Mouse (Mus musculus) heart, postnatal 0 days (tissue): Measurements from ENCODE around the gene H2afv. TPM values are rescaled to one million over a fixed set of nuclear protein-coding genes. Genes with fewer than 3 reads are reported as not detected.
"Not testable (repeated sequence)": the region's sequence is repeated elsewhere in the genome, so short reads cannot be mapped to it uniquely, and the experiment has no call there.

ENCODE experiments used
- ATAC-seq: fragments of 200-750 bp; cut with Nextera tagmentation; 2 replicates; pipeline ENCODE4 v1.8.0; 2017; ENCODE audit warnings: low read depth, moderate number of reproducible peaks, moderate library complexity; ENCODE audit not compliant: insufficient read depth
- DNase-seq: peaks from one replicate; pipeline ENCODE4 v3.0.0-alpha.2; 2016; ENCODE audit warnings: low spot score
- H3K27ac ChIP-seq: fragments of 300-500 bp; sonication (generic); 2 replicates; pipeline ENCODE4 v1.5.1; 2014; ENCODE audit warnings: low read depth, mild to moderate bottlenecking
- H3K27me3 ChIP-seq: fragments of 300-500 bp; sonication (generic); 2 replicates; pipeline ENCODE4 v1.6.1; 2014; ENCODE audit warnings: low read length, mixed read lengths; ENCODE audit not compliant: control insufficient read depth, insufficient read depth
- H3K36me3 ChIP-seq: fragments of 300-500 bp; sonication (generic); replicated peaks from 2 replicates; pipeline ENCODE4 v1.6.1; 2014; ENCODE audit warnings: low read length, mixed read lengths; ENCODE audit not compliant: control insufficient read depth, insufficient read depth
- H3K4me1 ChIP-seq: fragments of 300-500 bp; sonication (generic); 2 replicates; pipeline ENCODE4 v1.6.1; 2014; ENCODE audit warnings: antibody characterized with exemption; ENCODE audit not compliant: control insufficient read depth, insufficient read depth
- H3K4me2 ChIP-seq: fragments of 300-500 bp; sonication (generic); 2 replicates; pipeline ENCODE4 v1.6.1; 2014; ENCODE audit warnings: low read depth, mild to moderate bottlenecking, low read length, moderate library complexity
- H3K4me3 ChIP-seq: fragments of 300-500 bp; sonication (generic); 2 replicates; pipeline ENCODE4 v1.5.1; 2014; ENCODE audit warnings: low read depth, low read length
- H3K9ac ChIP-seq: fragments of 300-500 bp; sonication (generic); replicated peaks from 2 replicates; pipeline ENCODE4 v1.6.1; 2014; ENCODE audit warnings: low read depth, low read length, mixed read lengths
- H3K9me3 ChIP-seq: fragments of 300-500 bp; sonication (generic); replicated peaks from 2 replicates; pipeline ENCODE4 v1.6.1; 2016; ENCODE audit warnings: low read length; ENCODE audit not compliant: control insufficient read depth
- CTCF ChIP-seq: IDR thresholded peaks from 2 replicates; pipeline ENCODE4 v1.5.1; 2016; ENCODE audit warnings: antibody characterized with exemption, control low read depth, low read depth
- EP300 ChIP-seq: IDR thresholded peaks from 2 replicates; pipeline ENCODE4 v1.6.1; 2016; ENCODE audit warnings: antibody characterized with exemption, low read depth
- WGBS: fragments of 180-500 bp; shearing (Covaris S2); extraction: QIAGEN DNeasy Blood & Tissue Kit; methylation state at CpG from one replicate; pipeline ENCODE4 v1.1.7; 2014; 5-methylcytosine and 5-hydroxymethylcytosine counted together
- polyA plus RNA-seq: library from polyadenylated mRNA; unstranded; fragments of >200 nt; fragmentation: Nextera tagmentation; extraction: Ambion mirVana; gene quantifications from 2 replicates; pipeline ENCODE4 v1.2.1, GENCODE M21; 2015
- total RNA-seq: library from RNA; depleted of rRNA; stranded (reverse); fragments of >200 nt; gene quantifications from 2 replicates; pipeline ENCODE4 v1.2.3, GENCODE M21; 2014; ENCODE audit warnings: low replicate concordance

H2afv gene
- total and polyA plus RNA-seq, 2 experiments from 2014 or later = 106 to 213 TPM

DNA sequence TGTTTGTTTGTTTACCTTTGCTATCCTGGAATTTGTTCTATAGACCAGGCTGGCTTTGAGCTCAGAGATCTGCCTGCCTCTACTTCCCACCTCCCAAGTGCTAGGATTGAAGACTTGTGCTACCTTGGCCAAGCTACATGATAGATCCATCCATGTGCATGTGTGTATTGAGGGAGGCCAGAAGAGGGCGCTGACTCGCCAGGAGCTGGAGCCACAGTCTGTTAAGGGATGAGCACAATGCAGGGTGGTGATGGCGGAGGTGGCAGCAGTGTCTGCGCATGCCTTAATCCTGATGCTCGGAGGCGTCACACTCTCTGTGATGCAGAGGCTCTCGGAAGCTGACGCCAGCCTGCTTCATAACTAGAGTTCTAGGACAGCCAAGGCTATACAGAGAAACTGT is 7.8 kb downstream of the H2afv start:
- no peak overlapping the region for H3K9ac ChIP-seq
- H3K4me3 ChIP-seq = no peak overlapping the region
- 66% methylated on average over 8 of the region's 8 CpGs for WGBS
- H3K9me3 ChIP-seq = no peaks in the 10 kb centered on the region
- H3K27ac ChIP-seq = no peak overlapping the region
- no peaks in the 10 kb centered on the region for H3K27me3 ChIP-seq
- TF ChIP-seq EP300 = no peak
- TF ChIP-seq CTCF = peak; percentile 66
- DNase-seq = peak; percentile 42
- peak; percentile 47 for ATAC-seq
- no peaks in the 10 kb centered on the region for H3K4me1 ChIP-seq
- H3K4me2 ChIP-seq = no peak overlapping the region
- peaks cover 63% of the 10 kb centered on the region for H3K36me3 ChIP-seq

DNA sequence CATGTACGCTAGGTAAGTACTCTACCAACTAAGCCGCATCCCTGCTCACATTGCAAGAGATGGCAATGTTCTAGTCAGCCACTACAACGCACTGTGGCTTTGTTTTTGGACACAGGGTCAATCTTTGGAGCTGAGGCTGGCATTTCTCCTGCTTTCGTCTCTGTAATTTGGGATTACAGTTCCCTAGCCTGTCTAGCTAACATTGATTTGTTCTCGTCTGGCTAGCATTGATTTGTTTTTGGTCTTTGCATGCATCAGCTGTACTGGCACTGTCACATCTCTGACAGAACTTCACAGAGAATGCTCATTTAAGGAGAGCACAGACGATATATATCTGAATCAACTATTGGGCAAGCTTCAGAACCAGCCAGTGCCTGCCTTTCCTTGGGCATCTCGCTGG is 14.1 kb downstream of the H2afv start:
- WGBS = 96% methylated on average over 7 of the region's 7 CpGs
- ATAC-seq (no peak), DNase-seq (no peak)
- no peak overlapping the region for H3K4me2 ChIP-seq
- H3K9ac ChIP-seq = no peak overlapping the region
- H3K27ac ChIP-seq = no peak overlapping the region
- no peak overlapping the region for H3K4me3 ChIP-seq
- peaks cover 95% of the 10 kb centered on the region for H3K36me3 ChIP-seq
- TF ChIP-seq CTCF (no peak), EP300 (no peak)
- no peaks in the 10 kb centered on the region for H3K4me1 ChIP-seq
- H3K27me3 ChIP-seq = no peaks in the 10 kb centered on the region
- H3K9me3 ChIP-seq = no peaks in the 10 kb centered on the region

DNA sequence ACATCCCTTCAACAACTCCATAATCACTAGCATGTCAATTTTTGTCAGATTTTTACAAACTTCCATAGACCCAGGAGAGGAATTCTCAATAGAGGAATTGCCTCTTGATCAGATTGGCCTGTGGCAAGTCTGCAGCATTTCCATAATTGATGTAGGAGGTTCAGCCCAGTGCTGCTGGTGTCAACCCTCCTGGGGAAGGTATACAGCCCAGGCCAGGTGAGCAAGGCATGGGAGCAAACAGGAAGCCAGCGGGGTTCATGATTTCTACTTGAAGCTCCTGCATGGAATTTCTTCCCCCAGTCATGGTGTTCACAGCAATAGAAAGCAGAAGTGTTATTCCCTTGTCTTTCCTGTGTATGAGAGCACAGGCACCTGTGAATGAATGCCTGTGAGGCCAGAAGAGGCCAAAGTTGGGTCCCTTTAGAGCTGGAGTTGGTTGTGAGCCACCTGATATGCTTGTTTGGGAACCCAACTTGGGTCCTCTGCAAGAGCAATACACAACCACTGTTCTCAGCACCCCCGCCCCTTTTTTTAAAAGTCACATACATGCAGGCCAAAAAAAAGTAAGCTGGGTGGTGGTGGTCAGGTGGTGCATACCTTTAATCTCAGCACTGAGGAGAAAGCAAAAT is 23.4 kb downstream of the H2afv start:
- H3K36me3 ChIP-seq = peaks cover 40% of the 10 kb centered on the region
- no peak overlapping the region for H3K4me3 ChIP-seq
- 82% methylated on average over 2 of the region's 2 CpGs for WGBS
- ATAC-seq (no peak), DNase-seq (no peak)
- peaks cover 10% of the 10 kb centered on the region for H3K4me1 ChIP-seq
- no peak overlapping the region for H3K4me2 ChIP-seq
- H3K9ac ChIP-seq = no peak overlapping the region
- no peaks in the 10 kb centered on the region for H3K27me3 ChIP-seq
- no peak overlapping the region for H3K27ac ChIP-seq
- no peak for TF ChIP-seq CTCF
- no peak for TF ChIP-seq EP300
- H3K9me3 ChIP-seq = no peaks in the 10 kb centered on the region

- no peak overlapping the region for H3K4me3 ChIP-seq
- TF ChIP-seq CTCF = no peak
- no peak for TF ChIP-seq EP300
- no peak overlapping the region for H3K27ac ChIP-seq
- ATAC-seq (no peak), DNase-seq (no peak)
- peaks cover 10% of the 10 kb centered on the region for H3K4me1 ChIP-seq
- no peaks in the 10 kb centered on the region for H3K27me3 ChIP-seq
- H3K9me3 ChIP-seq = no peaks in the 10 kb centered on the region
- WGBS = 25% methylated on average over 1 of the region's 1 CpGs
- peaks cover 36% of the 10 kb centered on the region for H3K36me3 ChIP-seq
- H3K4me2 ChIP-seq = no peak overlapping the region
- H3K9ac ChIP-seq = no peak overlapping the region
Observed at GRCm38 (mm10) chr11:6420283-6420703, 23.9 kb downstream of the H2afv start.

- H3K9me3 ChIP-seq, H3K27me3 ChIP-seq, H3K27ac ChIP-seq, H3K4me3 ChIP-seq, H3K4me1 ChIP-seq, DNase-seq, H3K9ac ChIP-seq, H3K4me2 ChIP-seq, ATAC-seq: not testable (repeated sequence)
- WGBS = 59% methylated on average over 4 of the region's 4 CpGs
- peaks cover 28% of the 10 kb centered on the region for H3K36me3 ChIP-seq
Observed at GRCm38 (mm10) chr11:6419156-6419555, 25.1 kb downstream of the H2afv start.

- Histone ChIP-seq H3K4me2 (no peak overlapping the region), H3K27ac (no peak overlapping the region), H3K4me1 (peaks cover 10% of the 10 kb centered on the region), H3K36me3 (peaks cover 28% of the 10 kb centered on the region), H3K27me3 (no peaks in the 10 kb centered on the region), H3K4me3 (no peak overlapping the region), H3K9ac (no peak overlapping the region), H3K9me3 (no peaks in the 10 kb centered on the region)
- WGBS = 75% methylated on average over 5 of the region's 5 CpGs
- no peak for ATAC-seq
- DNase-seq = no peak
- TF ChIP-seq EP300 (no peak), CTCF (no peak)
Observed at GRCm38 (mm10) chr11:6418751-6419150, 25.5 kb downstream of the H2afv start.
